ENCODE assay signal across 8 mouse cellular contexts in the genomic region with DNA sequence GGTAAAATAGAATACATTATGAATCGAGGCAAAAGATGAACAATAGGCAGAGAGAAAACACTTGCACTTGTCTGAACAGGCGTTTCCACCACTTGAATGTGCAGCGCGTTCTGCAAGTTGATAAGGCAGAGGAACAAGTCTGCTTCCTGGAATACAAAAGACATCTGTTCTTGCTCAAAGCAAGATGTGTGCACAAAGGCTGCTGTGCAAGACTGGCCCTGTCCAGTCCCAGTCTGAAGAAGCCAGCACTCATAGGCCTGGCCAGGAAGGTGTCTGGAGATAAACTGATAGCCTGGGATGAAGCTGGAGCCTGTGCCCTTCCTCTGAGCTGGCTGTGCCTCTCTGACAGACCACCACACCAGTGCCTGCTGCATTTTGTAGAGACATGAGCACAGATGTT. TPM values are rescaled to one million over a fixed set of nuclear protein-coding genes. Genes with fewer than 3 reads are reported as not detected.
DNase-seq lines count a peak whose midpoint lies in the region; ATAC-seq and TF ChIP-seq lines count a peak whose summit lies in the region.
"Had no signal": no experiment of that assay in that cellular context is flagged by ENCODE, and none has a peak within 500 bp of the region (broad histone marks: within the 10 kb centered on the region; RNA-seq: fewer than 3 reads in every experiment).

No protein-coding gene starts in this region.

- TF ChIP-seq CTCF in hindbrain, postnatal 0 days (IDR thresholded peaks at IDR 0.05; ENCODE audit: low read depth) = no peak

- H3K27ac ChIP-seq in embryonic facial prominence, embryonic 14.5 days (replicated peaks; ENCODE audit: low read depth, low read length) = no peak overlapping the region
- no peak overlapping the region for H3K27ac ChIP-seq in hindbrain, postnatal 0 days
- H3K27ac ChIP-seq in stomach, embryonic 16.5 days (ENCODE audit: low read length) = peak overlapping the region; percentile 25; the same call in 1 of the 2 replicates

- ATAC-seq in megakaryocyte, adult 5-6 weeks (ENCODE audit: poor library complexity, severe bottlenecking) = no peak
- ATAC-seq in embryonic facial prominence, embryonic 14.5 days (ENCODE audit: low read depth) = peak; percentile 57; the same call in 1 of the 2 replicates
- ATAC-seq in hindbrain, postnatal 0 days = 0 out of 2 replicates have a peak, but pooled peaks have one; percentile 32
- ATAC-seq in stomach, embryonic 16.5 days (ENCODE audit: insufficient read depth, low FRiP score) = peak; percentile 33; the same call in 1 of the 2 replicates

- peaks cover 64% of the 10 kb centered on the region for H3K4me1 ChIP-seq in megakaryocyte, embryonic 14.5 days
- H3K4me1 ChIP-seq in embryonic facial prominence, embryonic 14.5 days (ENCODE audit: control insufficient read depth, insufficient read depth, low read length) = 0 out of 2 replicates have a peak, but pooled peaks cover 5% of the 10 kb centered on the region
- 0 out of 2 replicates have a peak, but pooled peaks cover 4% of the 10 kb centered on the region for H3K4me1 ChIP-seq in hindbrain, postnatal 0 days (ENCODE audit: insufficient read depth, low read length)
- peaks cover 5% of the 10 kb centered on the region; the same call in 1 of the 2 replicates for H3K4me1 ChIP-seq in stomach, embryonic 16.5 days (ENCODE audit: control insufficient read depth, insufficient read depth, low read length)

- H3K9ac ChIP-seq in embryonic facial prominence, embryonic 14.5 days (ENCODE audit: low read depth, low read length) = no peak overlapping the region
- no peak overlapping the region for H3K9ac ChIP-seq in hindbrain, postnatal 0 days (replicated peaks; ENCODE audit: low read length)
- H3K9ac ChIP-seq in stomach, embryonic 16.5 days (ENCODE audit: low read length) = no peak overlapping the region

- H3K36me3 ChIP-seq in megakaryocyte, embryonic 14.5 days (replicated peaks; ENCODE audit: low read length) = no peaks in the 10 kb centered on the region
- no peaks in the 10 kb centered on the region for H3K36me3 ChIP-seq in embryonic facial prominence, embryonic 14.5 days (ENCODE audit: control insufficient read depth, insufficient read depth, low read length)
- no peaks in the 10 kb centered on the region for H3K36me3 ChIP-seq in hindbrain, postnatal 0 days (ENCODE audit: insufficient read depth, low read length)
- no peaks in the 10 kb centered on the region for H3K36me3 ChIP-seq in stomach, embryonic 16.5 days (ENCODE audit: control insufficient read depth, insufficient read depth, low read length)

- WGBS in embryonic facial prominence, embryonic 14.5 days = 16% methylated on average over 4 of the region's 4 CpGs
- WGBS in hindbrain, postnatal 0 days = 41% methylated on average over 4 of the region's 4 CpGs
- WGBS in stomach, embryonic 16.5 days = 29% methylated on average over 4 of the region's 4 CpGs

- no peaks in the 10 kb centered on the region for H3K9me3 ChIP-seq in megakaryocyte, embryonic 14.5 days
- H3K9me3 ChIP-seq in embryonic facial prominence, embryonic 14.5 days (ENCODE audit: control insufficient read depth, low read length) = no peaks in the 10 kb centered on the region
- H3K9me3 ChIP-seq in hindbrain, postnatal 0 days (ENCODE audit: low read length) = no peaks in the 10 kb centered on the region
- H3K9me3 ChIP-seq in stomach, embryonic 16.5 days (replicated peaks; ENCODE audit: control insufficient read depth, low read length) = no peaks in the 10 kb centered on the region

- no peak overlapping the region for H3K4me2 ChIP-seq in embryonic facial prominence, embryonic 14.5 days (ENCODE audit: low read depth, low read length)
- no peak overlapping the region for H3K4me2 ChIP-seq in hindbrain, postnatal 0 days (ENCODE audit: low read depth, low read length)
- H3K4me2 ChIP-seq in stomach, embryonic 16.5 days (ENCODE audit: low read depth, low read length) = no peak overlapping the region

- peak; percentile 49 for DNase-seq in embryonic facial prominence, embryonic 14.5 days (ENCODE audit: low spot score)
- no peak for DNase-seq in hindbrain, postnatal 0 days (ENCODE audit: low spot score)
- DNase-seq in neural tube, embryonic 10.5 days (ENCODE audit: extremely low spot score, low spot score) = no peak
- DNase-seq in spleen, postnatal 4 days (ENCODE audit: low spot score in 2 of 2) = no peak

- peaks cover 26% of the 10 kb centered on the region for H3K27me3 ChIP-seq in megakaryocyte, embryonic 14.5 days (replicated peaks)
- H3K27me3 ChIP-seq in embryonic facial prominence, embryonic 14.5 days (replicated peaks; ENCODE audit: control insufficient read depth, insufficient read depth, low read length) = no peaks in the 10 kb centered on the region
- H3K27me3 ChIP-seq in hindbrain, postnatal 0 days (ENCODE audit: insufficient read depth, low read length) = no peaks in the 10 kb centered on the region
- H3K27me3 ChIP-seq in stomach, embryonic 16.5 days (ENCODE audit: control insufficient read depth, insufficient read depth, low read length) = no peaks in the 10 kb centered on the region

- peak overlapping the region; percentile 47 for H3K4me3 ChIP-seq in megakaryocyte, embryonic 14.5 days (replicated peaks)
- H3K4me3 ChIP-seq in embryonic facial prominence, embryonic 14.5 days (ENCODE audit: low read depth, low read length) = no peak overlapping the region
- no peak overlapping the region for H3K4me3 ChIP-seq in hindbrain, postnatal 0 days (ENCODE audit: low read length)
- no peak overlapping the region for H3K4me3 ChIP-seq in stomach, embryonic 16.5 days (replicated peaks; ENCODE audit: low read length)

RNA-seq across cellular contexts. Expression of a gene that starts 1.6 kb away (rescaled TPM):
- polyA plus RNA-seq in megakaryocyte, embryonic 14.5 days (2012; ENCODE audit: insufficient read depth, low replicate concordance) = not detected in 2 replicates
- total RNA-seq in megakaryocyte, adult 5-6 weeks (2015) = not detected in 2 replicates
- not detected in 2 replicates for total RNA-seq in megakaryocyte, adult 5-6 weeks (2017)
- polyA plus RNA-seq in embryonic facial prominence, embryonic 14.5 days (2014; fragmentation: Nextera tagmentation; extraction: Ambion mirVana) = 2.4 and 2.9 TPM in 2 replicates
- 134 and 141 TPM in 2 replicates for total RNA-seq in hindbrain, postnatal 0 days (2014; rRNA removed)
- 94.1 and 96.2 TPM in 2 replicates for polyA plus RNA-seq in hindbrain, postnatal 0 days (2015; fragmentation: Nextera tagmentation; extraction: Ambion mirVana)
- 2.4 TPM in 2 replicates for polyA plus RNA-seq in stomach, embryonic 16.5 days (2015; fragmentation: Nextera tagmentation; extraction: Ambion mirVana)
- polyA plus RNA-seq: macrophage had no signal

RNA-seq across cellular contexts. Expression of a gene that starts 28.9 kb away (rescaled TPM):
- polyA plus RNA-seq in megakaryocyte, embryonic 14.5 days (2012; ENCODE audit: insufficient read depth, low replicate concordance) = 0.15 TPM in 1 of 2 replicates, not detected in the other
- not detected in 2 replicates for total RNA-seq in megakaryocyte, adult 5-6 weeks (2015)
- total RNA-seq in megakaryocyte, adult 5-6 weeks (2017) = not detected in 2 replicates
- polyA plus RNA-seq in embryonic facial prominence, embryonic 14.5 days (2014; fragmentation: Nextera tagmentation; extraction: Ambion mirVana) = 0.69 and 1.2 TPM in 2 replicates
- not detected in 2 replicates for total RNA-seq in hindbrain, postnatal 0 days (2014; rRNA removed)
- 0.11 TPM in 1 of 2 replicates, not detected in the other for polyA plus RNA-seq in hindbrain, postnatal 0 days (2015; fragmentation: Nextera tagmentation; extraction: Ambion mirVana)
- 0.19 and 0.22 TPM in 2 replicates for polyA plus RNA-seq in stomach, embryonic 16.5 days (2015; fragmentation: Nextera tagmentation; extraction: Ambion mirVana)
- polyA plus RNA-seq: macrophage had no signal

Comparison
In these comparisons a context has a peak if more than half of its experiments do, and no peak if none do; other contexts are left out.
1. RNA of a gene that starts 1.6 kb away (polyA plus RNA-seq): 94.1 to 96.2 TPM in hindbrain, postnatal 0 days; 2.4 TPM in stomach, embryonic 16.5 days, 2.4 to 2.9 TPM in embryonic facial prominence, embryonic 14.5 days and not detected in megakaryocyte, embryonic 14.5 days; every median in the first group is over 10 times any median in the second.